Mouse (Mus musculus): ENCODE data around the gene Psph. TPM values are rescaled to one million over a fixed set of nuclear protein-coding genes. Genes with fewer than 3 reads are reported as not detected.

Psph gene
- polyA plus RNA-seq, 1 experiment from 2014 or later, result 34.9 TPM

- H3K9ac ChIP-seq (replicated peaks; ENCODE audit: low read length), result no peak overlapping the region
- H3K4me2 ChIP-seq (ENCODE audit: low read depth, low read length), result no peak overlapping the region
- H3K9me3 ChIP-seq (replicated peaks; ENCODE audit: control insufficient read depth, low read length), result no peaks in the 10 kb centered on the region
- no peak overlapping the region for H3K27ac ChIP-seq (replicated peaks; ENCODE audit: low read depth, low read length)
- no peak for ATAC-seq (replicated peaks; ENCODE audit: insufficient number of reproducible peaks, low FRiP score, low TSS enrichment, low read depth)
- H3K36me3 ChIP-seq (replicated peaks; ENCODE audit: control insufficient read depth, insufficient read depth, low read depth, low read length), result no peaks in the 10 kb centered on the region
- no peak overlapping the region for H3K4me3 ChIP-seq (ENCODE audit: low read depth, low read length)
- WGBS, result 88% methylated on average over 13 of the region's 13 CpGs
- no peak for DNase-seq (ENCODE audit: low spot score)
- H3K4me1 ChIP-seq (ENCODE audit: control insufficient read depth, insufficient read depth, low read length), result no peaks in the 10 kb centered on the region
- no peaks in the 10 kb centered on the region for H3K27me3 ChIP-seq (ENCODE audit: control insufficient read depth, insufficient read depth, low read length)
Observed at GRCm38 (mm10) chr5:129759929-129760480, 27.2 kb downstream of the Psph start.

GRCm38 (mm10) chr5:129756886-129757285 lies 30.4 kb downstream of the Psph start:
- H3K36me3 ChIP-seq (replicated peaks; ENCODE audit: control insufficient read depth, insufficient read depth, low read depth, low read length), result no peaks in the 10 kb centered on the region
- no peaks in the 10 kb centered on the region for H3K27me3 ChIP-seq (ENCODE audit: control insufficient read depth, insufficient read depth, low read length)
- WGBS, result 95% methylated on average over 20 of the region's 20 CpGs
- DNase-seq (ENCODE audit: low spot score), result no peak
- H3K4me3 ChIP-seq (ENCODE audit: low read depth, low read length), result no peak overlapping the region
- H3K27ac ChIP-seq (replicated peaks; ENCODE audit: low read depth, low read length), result no peak overlapping the region
- no peak overlapping the region for H3K9ac ChIP-seq (replicated peaks; ENCODE audit: low read length)
- H3K4me2 ChIP-seq (ENCODE audit: low read depth, low read length), result no peak overlapping the region
- no peaks in the 10 kb centered on the region for H3K4me1 ChIP-seq (ENCODE audit: control insufficient read depth, insufficient read depth, low read length)
- no peak for ATAC-seq (replicated peaks; ENCODE audit: insufficient number of reproducible peaks, low FRiP score, low TSS enrichment, low read depth)
- H3K9me3 ChIP-seq (replicated peaks; ENCODE audit: control insufficient read depth, low read length), result no peaks in the 10 kb centered on the region

DNA sequence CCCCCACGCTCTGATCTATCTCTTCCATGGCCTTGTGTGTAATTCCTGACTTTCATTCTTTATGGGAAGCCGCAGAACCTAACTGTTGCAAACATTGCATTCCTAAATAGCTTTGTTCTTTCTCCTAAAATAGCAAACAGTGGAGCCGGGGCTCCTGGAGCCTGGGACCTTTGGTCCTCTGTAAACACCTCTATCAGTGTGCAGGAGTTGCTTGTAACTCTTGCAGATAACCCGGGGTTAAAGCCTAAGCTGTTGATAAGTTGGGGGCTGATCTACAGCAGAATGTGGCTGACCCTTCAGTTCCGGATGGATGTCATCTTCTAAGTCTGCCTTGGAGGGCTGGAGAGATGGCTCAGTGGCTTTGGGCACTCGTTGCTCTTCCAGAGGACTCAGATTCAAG lies 43.2 kb downstream of the Psph start:
- DNase-seq (ENCODE audit: low spot score), result no peak
- Histone ChIP-seq H3K4me2 (ENCODE audit: low read depth, low read length) (no peak overlapping the region), H3K27ac (replicated peaks; ENCODE audit: low read depth, low read length) (no peak overlapping the region), H3K27me3 (ENCODE audit: control insufficient read depth, insufficient read depth, low read length) (no peaks in the 10 kb centered on the region), H3K4me3 (ENCODE audit: low read depth, low read length) (no peak overlapping the region), H3K9me3 (replicated peaks; ENCODE audit: control insufficient read depth, low read length) (no peaks in the 10 kb centered on the region), H3K36me3 (replicated peaks; ENCODE audit: control insufficient read depth, insufficient read depth, low read depth, low read length) (no peaks in the 10 kb centered on the region; the same call in none of the 2 replicates), H3K9ac (replicated peaks; ENCODE audit: low read length) (no peak overlapping the region), H3K4me1 (ENCODE audit: control insufficient read depth, insufficient read depth, low read length) (no peaks in the 10 kb centered on the region)
- ATAC-seq (replicated peaks; ENCODE audit: insufficient number of reproducible peaks, low FRiP score, low TSS enrichment, low read depth), result no peak
- 75% methylated on average over 6 of the region's 6 CpGs for WGBS

GRCm38 (mm10) chr5:129742903-129743488 lies 44.3 kb downstream of the Psph start:
- no peak overlapping the region for H3K4me2 ChIP-seq (ENCODE audit: low read depth, low read length)
- WGBS, result 84% methylated on average over 7 of the region's 7 CpGs
- no peaks in the 10 kb centered on the region; the same call in none of the 2 replicates for H3K36me3 ChIP-seq (replicated peaks; ENCODE audit: control insufficient read depth, insufficient read depth, low read depth, low read length)
- no peak for ATAC-seq (replicated peaks; ENCODE audit: insufficient number of reproducible peaks, low FRiP score, low TSS enrichment, low read depth)
- no peaks in the 10 kb centered on the region for H3K27me3 ChIP-seq (ENCODE audit: control insufficient read depth, insufficient read depth, low read length)
- H3K4me1 ChIP-seq (ENCODE audit: control insufficient read depth, insufficient read depth, low read length), result no peaks in the 10 kb centered on the region
- no peak overlapping the region for H3K27ac ChIP-seq (replicated peaks; ENCODE audit: low read depth, low read length)
- no peaks in the 10 kb centered on the region for H3K9me3 ChIP-seq (replicated peaks; ENCODE audit: control insufficient read depth, low read length)
- H3K4me3 ChIP-seq (ENCODE audit: low read depth, low read length), result no peak overlapping the region
- no peak overlapping the region for H3K9ac ChIP-seq (replicated peaks; ENCODE audit: low read length)
- DNase-seq (ENCODE audit: low spot score), result no peak

GRCm38 (mm10) chr5:129740976-129741375 lies 46.3 kb downstream of the Psph start:
- peak; percentile 63 for DNase-seq (ENCODE audit: low spot score)
- Histone ChIP-seq H3K4me1 (ENCODE audit: control insufficient read depth, insufficient read depth, low read length) (no peaks in the 10 kb centered on the region), H3K27ac (replicated peaks; ENCODE audit: low read depth, low read length) (no peak overlapping the region), H3K4me3 (ENCODE audit: low read depth, low read length) (no peak overlapping the region), H3K36me3 (replicated peaks; ENCODE audit: control insufficient read depth, insufficient read depth, low read depth, low read length) (no peaks in the 10 kb centered on the region; the same call in 1 of the 2 replicates), H3K9me3 (replicated peaks; ENCODE audit: control insufficient read depth, low read length) (no peaks in the 10 kb centered on the region), H3K9ac (replicated peaks; ENCODE audit: low read length) (no peak overlapping the region), H3K4me2 (ENCODE audit: low read depth, low read length) (no peak overlapping the region), H3K27me3 (ENCODE audit: control insufficient read depth, insufficient read depth, low read length) (no peaks in the 10 kb centered on the region)
- 90% methylated on average over 1 of the region's 1 CpGs for WGBS
- no peak for ATAC-seq (replicated peaks; ENCODE audit: insufficient number of reproducible peaks, low FRiP score, low TSS enrichment, low read depth)

DNA sequence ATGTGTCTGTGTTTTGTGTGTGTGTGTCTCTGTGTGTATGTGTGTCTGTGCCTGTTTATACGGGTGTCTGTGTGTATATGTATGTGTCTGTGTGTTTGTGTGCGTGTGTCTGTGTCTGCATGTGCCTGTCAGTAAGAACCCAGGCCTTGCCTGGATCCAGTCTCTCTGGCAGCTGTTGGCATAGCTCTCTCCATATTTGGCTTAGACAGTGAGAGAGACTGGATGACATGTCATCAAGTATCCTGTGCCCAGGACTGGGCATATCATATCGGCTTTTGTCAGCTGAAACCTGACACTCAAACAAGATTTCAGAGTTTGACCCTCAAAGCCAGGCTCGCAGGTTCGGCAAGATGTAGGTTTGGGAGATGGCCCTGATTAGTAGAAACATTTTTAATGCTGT lies 56.2 kb downstream of the Psph start:
- ATAC-seq (replicated peaks; ENCODE audit: insufficient number of reproducible peaks, low FRiP score, low TSS enrichment, low read depth), result 0 out of 2 replicates have a peak, but pooled peaks have one; percentile 41
- H3K9me3 ChIP-seq (replicated peaks; ENCODE audit: control insufficient read depth, low read length), result no peaks in the 10 kb centered on the region
- H3K27ac ChIP-seq (replicated peaks; ENCODE audit: low read depth, low read length), result no peak overlapping the region
- no peak overlapping the region for H3K4me3 ChIP-seq (ENCODE audit: low read depth, low read length)
- H3K36me3 ChIP-seq (replicated peaks; ENCODE audit: control insufficient read depth, insufficient read depth, low read depth, low read length), result no peaks in the 10 kb centered on the region
- H3K9ac ChIP-seq (replicated peaks; ENCODE audit: low read length), result no peak overlapping the region
- WGBS, result 53% methylated on average over 5 of the region's 5 CpGs
- DNase-seq (ENCODE audit: low spot score), result no peak
- H3K4me2 ChIP-seq (ENCODE audit: low read depth, low read length), result no peak overlapping the region
- H3K27me3 ChIP-seq (ENCODE audit: control insufficient read depth, insufficient read depth, low read length), result no peaks in the 10 kb centered on the region
- no peaks in the 10 kb centered on the region for H3K4me1 ChIP-seq (ENCODE audit: control insufficient read depth, insufficient read depth, low read length)

DNA sequence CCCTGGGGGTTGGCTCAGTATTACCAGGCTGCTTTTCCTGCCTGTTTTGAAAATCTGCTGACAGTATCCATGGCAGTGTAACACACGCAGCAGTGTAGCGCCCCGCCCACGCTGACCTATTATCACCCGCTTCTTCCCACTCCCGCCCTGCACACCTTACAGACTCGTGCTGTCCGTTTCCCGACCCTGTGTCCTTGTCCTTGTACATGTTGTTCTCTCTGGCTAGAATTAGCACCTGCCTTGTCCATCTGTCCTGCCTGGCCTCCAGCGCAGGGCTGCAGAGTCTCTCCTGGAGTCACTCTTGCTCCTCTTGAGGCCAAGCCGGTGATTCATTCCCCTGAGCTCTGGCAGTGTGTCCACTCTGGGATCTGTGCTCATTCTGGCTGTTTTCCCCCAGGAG lies 56.9 kb downstream of the Psph start:
- H3K9ac ChIP-seq (replicated peaks; ENCODE audit: low read length), result no peak overlapping the region
- H3K9me3 ChIP-seq (replicated peaks; ENCODE audit: control insufficient read depth, low read length), result no peaks in the 10 kb centered on the region
- no peak for ATAC-seq (replicated peaks; ENCODE audit: insufficient number of reproducible peaks, low FRiP score, low TSS enrichment, low read depth)
- no peaks in the 10 kb centered on the region for H3K36me3 ChIP-seq (replicated peaks; ENCODE audit: control insufficient read depth, insufficient read depth, low read depth, low read length)
- no peak overlapping the region for H3K27ac ChIP-seq (replicated peaks; ENCODE audit: low read depth, low read length)
- no peak for DNase-seq (ENCODE audit: low spot score)
- 64% methylated on average over 11 of the region's 11 CpGs for whole genome bisulfite sequencing
- no peak overlapping the region for H3K4me2 ChIP-seq (ENCODE audit: low read depth, low read length)
- H3K27me3 ChIP-seq (ENCODE audit: control insufficient read depth, insufficient read depth, low read length), result no peaks in the 10 kb centered on the region
- no peaks in the 10 kb centered on the region for H3K4me1 ChIP-seq (ENCODE audit: control insufficient read depth, insufficient read depth, low read length)
- H3K4me3 ChIP-seq (ENCODE audit: low read depth, low read length), result no peak overlapping the region

DNA sequence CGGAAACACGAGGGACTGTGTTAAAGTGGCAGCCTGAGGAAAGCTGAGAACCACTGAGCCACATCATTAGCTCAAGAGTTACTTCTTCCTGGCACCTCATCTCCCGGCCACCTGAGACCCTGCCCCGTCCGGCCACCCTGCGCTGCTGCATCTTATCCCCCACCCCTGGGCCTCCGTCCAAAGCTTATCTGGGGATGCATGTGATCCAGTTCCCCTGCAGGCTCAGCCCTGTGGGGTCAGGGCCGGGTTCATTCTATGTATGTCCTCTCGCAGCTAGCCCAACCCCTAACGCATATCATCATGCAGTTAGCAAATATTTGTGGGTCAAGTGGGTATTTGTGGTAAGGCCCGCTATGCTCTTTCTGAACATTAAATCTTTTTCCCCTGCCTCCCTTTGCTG lies 58.0 kb downstream of the Psph start:
- no peak for ATAC-seq (replicated peaks; ENCODE audit: insufficient number of reproducible peaks, low FRiP score, low TSS enrichment, low read depth)
- no peak overlapping the region for H3K9ac ChIP-seq (replicated peaks; ENCODE audit: low read length)
- H3K9me3 ChIP-seq (replicated peaks; ENCODE audit: control insufficient read depth, low read length), result no peaks in the 10 kb centered on the region
- 65% methylated on average over 11 of the region's 11 CpGs for WGBS
- H3K4me3 ChIP-seq (ENCODE audit: low read depth, low read length), result no peak overlapping the region
- no peak overlapping the region for H3K4me2 ChIP-seq (ENCODE audit: low read depth, low read length)
- no peaks in the 10 kb centered on the region for H3K27me3 ChIP-seq (ENCODE audit: control insufficient read depth, insufficient read depth, low read length)
- no peak overlapping the region for H3K27ac ChIP-seq (replicated peaks; ENCODE audit: low read depth, low read length)
- H3K36me3 ChIP-seq (replicated peaks; ENCODE audit: control insufficient read depth, insufficient read depth, low read depth, low read length), result no peaks in the 10 kb centered on the region
- H3K4me1 ChIP-seq (ENCODE audit: control insufficient read depth, insufficient read depth, low read length), result no peaks in the 10 kb centered on the region
- DNase-seq (ENCODE audit: low spot score), result no peak
